In the genomic region with DNA sequence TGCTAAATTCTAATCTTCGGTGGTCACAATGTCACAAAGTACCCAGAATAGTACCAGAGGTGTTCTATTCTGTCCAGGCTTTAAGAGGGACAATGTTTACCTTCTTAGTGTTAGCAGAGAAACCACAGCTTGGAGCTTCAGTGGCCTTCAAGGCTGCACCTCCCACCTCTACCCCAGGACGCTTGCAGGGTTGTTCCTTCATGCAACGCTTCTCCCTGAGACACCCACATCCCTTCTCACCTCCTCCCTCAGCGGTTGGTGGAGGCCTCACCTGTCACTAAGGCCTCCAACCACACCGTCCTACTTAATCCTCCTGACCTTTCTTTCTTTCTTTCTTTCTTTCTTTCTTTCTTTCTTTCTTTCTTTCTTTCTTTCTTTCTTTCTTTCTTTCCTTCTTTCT, we compare ENCODE assay signal across 15 mouse cellular contexts. TPM values are rescaled to one million over a fixed set of nuclear protein-coding genes. Genes with fewer than 3 reads are reported as not detected.
A peak's percentile ranks its signal among the peaks of the same experiment; 100 is the strongest.
DNase-seq lines count a peak whose midpoint lies in the region; ATAC-seq lines count a peak whose summit lies in the region.
"Had no signal": no experiment of that assay in that cellular context is flagged by ENCODE, and none has a peak within 500 bp of the region (broad histone marks: within the 10 kb centered on the region; RNA-seq: fewer than 3 reads in every experiment).

No protein-coding gene starts in this region.

- peak; percentile 54; the same call in 1 of the 2 replicates for ATAC-seq in megakaryocyte, adult 5-6 weeks (ENCODE audit: poor library complexity, severe bottlenecking)
- ATAC-seq: forebrain, embryonic 13.5 days; hindbrain, postnatal 0 days had no signal

- DNase-seq in spleen, postnatal 36 days (ENCODE audit: low spot score in 2 of 2): peak; percentile 62 to 66
- no peak for DNase-seq in spleen, postnatal 10 days (ENCODE audit: low spot score in 2 of 2)
- peak; percentile 60 for DNase-seq in thymus, postnatal 0 days (ENCODE audit: low spot score)
- DNase-seq in right cerebral cortex, adult 18-20 months: no peak
- no peak for DNase-seq in adipocyte (ENCODE audit: low spot score)
- no peak for DNase-seq in lung, postnatal 4 days
- no peak for DNase-seq in lung, postnatal 36 days
- DNase-seq: adrenal gland, postnatal 36 days; cerebellum, adult 9-10 months; gastrocnemius, adult 2 months; kidney, adult 18-20 months; layer of hippocampus, adult 9-11 months had no signal

RNA-seq across cellular contexts. Expression of a gene that starts 17.2 kb away (rescaled TPM):
- 239 and 242 TPM in 2 replicates for total RNA-seq in megakaryocyte, adult 5-6 weeks (2015)
- total RNA-seq in megakaryocyte, adult 5-6 weeks (2017): 299 and 326 TPM in 2 replicates
- 71.6 and 74.7 TPM in 2 replicates for polyA plus RNA-seq in thymus, postnatal 0 days (2015; fragmentation: Nextera tagmentation; extraction: Ambion mirVana)

RNA-seq across cellular contexts. Expression of a gene that starts 43.3 kb away (rescaled TPM):
- 66.7 and 67.7 TPM in 2 replicates for total RNA-seq in megakaryocyte, adult 5-6 weeks (2015)
- 71.2 and 77.4 TPM in 2 replicates for total RNA-seq in megakaryocyte, adult 5-6 weeks (2017)
- polyA plus RNA-seq in thymus, postnatal 0 days (2015; fragmentation: Nextera tagmentation; extraction: Ambion mirVana): 325 and 328 TPM in 2 replicates

RNA-seq across cellular contexts. Expression of a gene that starts 59.3 kb away (rescaled TPM):
- total RNA-seq in megakaryocyte, adult 5-6 weeks (2015): 53.3 and 55.4 TPM in 2 replicates
- total RNA-seq in megakaryocyte, adult 5-6 weeks (2017): 103 and 110 TPM in 2 replicates
- polyA plus RNA-seq in thymus, postnatal 0 days (2015; fragmentation: Nextera tagmentation; extraction: Ambion mirVana): 38.8 and 44.8 TPM in 2 replicates

Comparison
In these comparisons a context has a peak if more than half of its experiments do, and no peak if none do; other contexts are left out.
1. DNase-seq: peak in spleen, postnatal 36 days (2 of 2) and thymus, postnatal 0 days (single experiment); none in spleen, postnatal 10 days (0 of 2), right cerebral cortex, adult 18-20 months (single experiment), adipocyte (single experiment), lung, postnatal 4 days (0 of 2) and lung, postnatal 36 days (single experiment).